Mouse (Mus musculus) forebrain, postnatal 0 days (tissue): ENCODE data around the gene Cfap157. TPM values are rescaled to one million over a fixed set of nuclear protein-coding genes. Genes with fewer than 3 reads are reported as not detected.
A peak's percentile ranks its signal among the peaks of the same experiment; 100 is the strongest.

Source experiments
- ATAC-seq: fragments of 200-750 bp; cut with Nextera tagmentation; 2 replicates; pipeline ENCODE4 v1.8.0; 2017; ENCODE audit warnings: mild to moderate bottlenecking, moderate library complexity
- DNase-seq: peaks from one replicate; pipeline ENCODE4 v3.0.0-alpha.2; 2015
- H3K27ac ChIP-seq: fragments of 300-500 bp; sonication (generic); 2 replicates; pipeline ENCODE4 v1.5.1; 2014; ENCODE audit warnings: low read depth, mild to moderate bottlenecking, antibody characterized with exemption, low read length, moderate library complexity, mixed read lengths
- H3K27me3 ChIP-seq: fragments of 300-500 bp; sonication (generic); 2 replicates; pipeline ENCODE4 v1.6.1; 2014; ENCODE audit warnings: mild to moderate bottlenecking, low read length, mixed read lengths; ENCODE audit not compliant: insufficient read depth
- H3K36me3 ChIP-seq: fragments of 300-500 bp; sonication (generic); 2 replicates; pipeline ENCODE4 v1.6.1; 2014; ENCODE audit warnings: mild to moderate bottlenecking, moderate library complexity; ENCODE audit not compliant: insufficient read depth
- H3K4me1 ChIP-seq: fragments of 300-500 bp; sonication (generic); 2 replicates; pipeline ENCODE4 v1.6.1; 2014; ENCODE audit warnings: antibody characterized with exemption; ENCODE audit not compliant: insufficient read depth
- H3K4me2 ChIP-seq: fragments of 300-500 bp; sonication (generic); 2 replicates; pipeline ENCODE4 v1.6.1; 2014; ENCODE audit warnings: low read depth, mild to moderate bottlenecking, moderate library complexity
- H3K4me3 ChIP-seq: fragments of 300-500 bp; sonication (generic); 2 replicates; pipeline ENCODE4 v1.5.1; 2014; ENCODE audit warnings: low read depth, low read length, mixed read lengths
- H3K9ac ChIP-seq: fragments of 300-500 bp; sonication (generic); 2 replicates; pipeline ENCODE4 v1.6.1; 2014; ENCODE audit warnings: mild to moderate bottlenecking
- H3K9me3 ChIP-seq: fragments of 300-500 bp; sonication (generic); 2 replicates; pipeline ENCODE4 v1.6.1; 2016; ENCODE audit warnings: low read length
- CTCF ChIP-seq: sonication (generic); IDR thresholded peaks from 2 replicates; pipeline ENCODE4 v1.5.1; 2016; ENCODE audit warnings: antibody characterized with exemption, control low read depth, low read depth
- WGBS: fragments of 180-500 bp; shearing (Covaris S2); extraction: QIAGEN DNeasy Blood & Tissue Kit; methylation state at CpG from one replicate; pipeline ENCODE4 v1.1.7; 2014; 5-methylcytosine and 5-hydroxymethylcytosine counted together
- polyA plus RNA-seq: library from polyadenylated mRNA; unstranded; fragments of >200 nt; fragmentation: Nextera tagmentation; extraction: Ambion mirVana; gene quantifications from 2 replicates; pipeline ENCODE4 v1.2.1, GENCODE M21; 2015
- total RNA-seq: library from RNA; depleted of rRNA; stranded (reverse); fragments of >200 nt; gene quantifications from 2 replicates; pipeline ENCODE4 v1.2.3, GENCODE M21; 2014

Cfap157 gene
- total and polyA plus RNA-seq, 2 experiments from 2014 or later: 1.0 to 2.8 TPM

- H3K9me3 ChIP-seq: no peaks in the 10 kb centered on the region
- H3K27me3 ChIP-seq: no peaks in the 10 kb centered on the region
- H3K27ac ChIP-seq: no peak overlapping the region
- H3K4me1 ChIP-seq: no peaks in the 10 kb centered on the region
- H3K36me3 ChIP-seq: peaks cover 31% of the 10 kb centered on the region
- 78% methylated on average over 6 of the region's 6 CpGs for WGBS
- H3K4me3 ChIP-seq: no peak overlapping the region
- TF ChIP-seq CTCF: no peak
- no peak overlapping the region for H3K9ac ChIP-seq
- no peak overlapping the region for H3K4me2 ChIP-seq
- ATAC-seq (no peak), DNase-seq (no peak)
Measured at GRCm38 (mm10) chr2:32822643-32823042, 38.4 kb upstream of the Cfap157 start.

GRCm38 (mm10) chr2:32821041-32821802 lies 37.0 kb upstream of the Cfap157 start:
- peak; percentile 67 for TF ChIP-seq CTCF
- DNase-seq (peak; percentile 45), ATAC-seq (no peak)
- Histone ChIP-seq H3K27ac (no peak overlapping the region), H3K36me3 (peaks cover 37% of the 10 kb centered on the region), H3K27me3 (no peaks in the 10 kb centered on the region), H3K4me1 (no peaks in the 10 kb centered on the region), H3K9me3 (no peaks in the 10 kb centered on the region), H3K9ac (no peak overlapping the region), H3K4me3 (no peak overlapping the region), H3K4me2 (no peak overlapping the region)
- 69% methylated on average over 11 of the region's 11 CpGs for WGBS

DNA sequence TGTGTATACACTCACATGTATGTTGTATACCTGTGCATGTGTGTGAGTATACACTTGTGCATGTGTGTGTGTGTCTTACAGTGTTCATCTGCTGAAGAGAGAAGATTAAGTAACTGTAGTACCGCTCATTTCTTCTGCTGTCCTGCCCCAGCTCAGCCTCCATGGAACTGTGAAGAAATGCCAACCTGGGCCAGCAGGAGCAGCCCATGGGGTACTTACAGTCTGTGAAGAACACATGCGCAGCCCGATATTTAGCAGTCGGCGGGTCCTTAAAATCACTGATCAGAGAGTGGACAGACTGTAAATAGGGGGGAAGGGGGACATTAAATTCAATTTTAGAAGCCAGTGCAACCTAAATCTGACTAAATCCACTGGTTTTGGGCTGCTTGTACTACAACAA lies 34.0 kb upstream of the Cfap157 start:
- no peaks in the 10 kb centered on the region for H3K27me3 ChIP-seq
- H3K4me3 ChIP-seq: no peak overlapping the region
- no peak overlapping the region for H3K9ac ChIP-seq
- H3K9me3 ChIP-seq: no peaks in the 10 kb centered on the region
- H3K36me3 ChIP-seq: peaks cover 49% of the 10 kb centered on the region
- TF ChIP-seq CTCF: no peak
- no peak overlapping the region for H3K4me2 ChIP-seq
- ATAC-seq (no peak), DNase-seq (no peak)
- H3K4me1 ChIP-seq: no peaks in the 10 kb centered on the region
- WGBS: 96% methylated on average over 5 of the region's 5 CpGs
- 0 out of 2 replicates have a peak overlapping the region, but pooled peaks have one; percentile 75 for H3K27ac ChIP-seq

DNA sequence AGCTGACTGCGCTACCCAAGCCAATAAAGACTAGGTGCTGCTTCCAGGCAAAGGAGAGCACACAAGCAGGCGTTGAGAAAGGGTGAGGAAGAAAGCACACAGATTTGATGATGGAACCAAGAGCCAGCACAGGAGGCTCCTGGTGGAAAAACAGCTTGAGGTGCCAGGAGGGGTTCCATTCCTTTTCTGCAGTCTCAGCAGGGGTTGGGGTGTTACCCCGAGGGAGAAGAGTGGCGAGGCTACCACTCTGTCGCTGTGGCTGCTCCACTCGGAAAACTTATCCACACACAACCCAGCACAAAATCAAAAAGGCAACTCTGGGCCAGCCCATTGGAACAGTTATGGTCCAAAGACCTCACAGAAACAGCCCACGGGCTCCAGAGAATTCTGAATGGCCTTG lies 33.4 kb upstream of the Cfap157 start:
- DNase-seq: peak; percentile 11
- H3K36me3 ChIP-seq: peaks cover 51% of the 10 kb centered on the region
- no peaks in the 10 kb centered on the region for H3K4me1 ChIP-seq
- H3K27me3 ChIP-seq: no peaks in the 10 kb centered on the region
- no peak for ATAC-seq
- no peak overlapping the region for H3K9ac ChIP-seq
- H3K27ac ChIP-seq: peak overlapping the region; percentile 75
- H3K4me2 ChIP-seq: no peak overlapping the region
- H3K9me3 ChIP-seq: no peaks in the 10 kb centered on the region
- 46% methylated on average over 7 of the region's 7 CpGs for WGBS
- no peak overlapping the region for H3K4me3 ChIP-seq
- TF ChIP-seq CTCF: no peak

- no peak for TF ChIP-seq CTCF
- Histone ChIP-seq H3K9me3 (no peaks in the 10 kb centered on the region), H3K9ac (no peak overlapping the region), H3K36me3 (peaks cover 56% of the 10 kb centered on the region), H3K27me3 (no peaks in the 10 kb centered on the region), H3K4me1 (no peaks in the 10 kb centered on the region), H3K4me2 (no peak overlapping the region), H3K27ac (peak overlapping the region; percentile 75), H3K4me3 (no peak overlapping the region)
- ATAC-seq (peak; percentile 86), DNase-seq (peak; percentile 79)
- WGBS: 51% methylated on average over 17 of the region's 17 CpGs
Measured at GRCm38 (mm10) chr2:32816946-32817581, 32.8 kb upstream of the Cfap157 start.

DNA sequence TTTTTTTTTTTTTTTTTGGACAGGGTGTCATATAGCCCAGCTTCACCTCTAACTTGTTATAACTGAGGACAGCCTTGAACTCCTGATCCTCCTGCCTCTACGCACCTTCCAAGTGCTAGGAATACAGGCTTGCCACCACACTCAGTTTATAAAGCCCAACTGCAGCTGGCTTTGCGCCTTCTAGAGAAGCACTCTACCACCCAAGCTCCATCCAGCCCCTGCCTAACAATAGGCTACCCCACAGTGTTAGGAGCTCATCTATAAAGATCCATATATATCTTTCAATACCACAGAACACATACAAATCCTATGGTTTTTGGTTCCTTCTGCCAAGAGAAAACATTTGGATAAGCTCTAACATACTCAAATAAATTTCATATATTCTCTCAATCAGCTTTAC lies 32.3 kb upstream of the Cfap157 start:
- Histone ChIP-seq H3K4me1 (no peaks in the 10 kb centered on the region), H3K4me3 (no peak overlapping the region), H3K27ac (peak overlapping the region; percentile 75), H3K9ac (no peak overlapping the region), H3K4me2 (no peak overlapping the region), H3K9me3 (no peaks in the 10 kb centered on the region), H3K27me3 (no peaks in the 10 kb centered on the region), H3K36me3 (peaks cover 56% of the 10 kb centered on the region)
- ATAC-seq: peak; percentile 60; the same call in 1 of the 2 replicates
- no peak for DNase-seq
- TF ChIP-seq CTCF: no peak
- WGBS: 79% methylated on average over 2 of the region's 2 CpGs

- WGBS: 89% methylated on average over 8 of the region's 8 CpGs
- H3K4me3 ChIP-seq: no peak overlapping the region
- DNase-seq (no peak), ATAC-seq (no peak)
- no peak overlapping the region for H3K9ac ChIP-seq
- H3K36me3 ChIP-seq: peaks cover 63% of the 10 kb centered on the region
- no peaks in the 10 kb centered on the region for H3K4me1 ChIP-seq
- H3K27ac ChIP-seq: no peak overlapping the region
- TF ChIP-seq CTCF: no peak
- H3K9me3 ChIP-seq: no peaks in the 10 kb centered on the region
- no peaks in the 10 kb centered on the region for H3K27me3 ChIP-seq
- H3K4me2 ChIP-seq: no peak overlapping the region
Measured at GRCm38 (mm10) chr2:32811959-32812358, 27.7 kb upstream of the Cfap157 start.
